Comparison of ENCODE assay signal across 8 mouse cellular contexts in the genomic region with DNA sequence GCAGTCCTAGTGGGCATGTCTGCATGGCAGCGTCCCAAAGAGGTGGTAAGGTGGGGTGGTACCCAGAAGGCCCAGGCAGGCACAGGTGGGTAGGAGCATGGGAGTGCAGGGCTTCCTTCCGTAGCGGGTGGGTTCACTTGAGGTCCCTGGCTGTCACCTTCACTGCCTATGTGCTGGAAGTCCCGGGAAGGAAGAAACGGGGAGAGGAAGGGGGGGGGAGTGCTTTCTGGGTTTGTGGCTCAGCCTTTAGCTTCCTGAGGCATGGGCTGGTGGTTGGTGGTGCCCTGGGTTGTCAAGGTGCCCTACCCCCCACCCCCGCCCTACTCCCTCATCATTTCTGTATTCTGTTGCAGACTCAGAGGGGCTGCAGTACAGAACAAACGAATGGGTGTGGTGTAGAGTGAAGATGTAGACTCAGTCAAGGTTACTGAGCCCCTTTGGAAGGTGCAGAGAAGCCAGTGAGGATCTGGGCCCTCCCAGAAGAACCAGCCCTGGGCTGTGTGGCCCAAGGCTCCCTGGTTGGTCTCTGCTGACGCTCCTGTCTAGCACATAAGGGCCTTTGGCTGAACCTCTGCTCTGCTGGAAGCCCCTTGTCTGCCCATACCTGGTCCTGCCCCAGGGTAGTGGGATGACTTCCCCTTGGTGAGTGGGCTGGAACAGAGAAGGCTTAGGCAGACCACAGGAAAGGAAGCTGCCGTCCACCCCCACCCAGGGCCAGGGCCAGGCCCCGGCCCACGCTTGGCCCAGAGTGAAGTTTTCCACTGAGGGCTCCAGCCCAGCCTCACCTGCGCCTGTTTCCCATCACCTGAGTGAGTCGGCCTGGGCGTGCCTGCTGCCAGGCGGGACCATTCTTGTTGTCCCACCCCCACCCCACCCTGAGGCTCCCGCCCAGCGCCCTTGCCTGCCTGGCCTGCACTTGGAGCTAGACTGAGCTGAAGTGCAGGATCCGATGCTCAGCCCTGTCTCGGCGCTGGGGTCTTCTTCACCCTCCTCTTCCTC. TPM values are rescaled to one million over a fixed set of nuclear protein-coding genes. Genes with fewer than 3 reads are reported as not detected.
A peak's percentile ranks its signal among the peaks of the same experiment; 100 is the strongest.
DNase-seq lines count a peak whose midpoint lies in the region; ATAC-seq lines count a peak whose summit lies in the region.

No protein-coding gene starts in this region.

- H3K27ac ChIP-seq in lung, embryonic 16.5 days (ENCODE audit: low read length): peak overlapping the region; percentile 95
- peak overlapping the region; percentile 31 for H3K27ac ChIP-seq in forebrain, embryonic 13.5 days
- H3K27ac ChIP-seq in limb, embryonic 12.5 days: peak overlapping the region; percentile 95
- peak overlapping the region; percentile 95 for H3K27ac ChIP-seq in stomach, embryonic 16.5 days (ENCODE audit: low read length)

- peak overlapping the region; percentile 46 for H3K4me2 ChIP-seq in lung, embryonic 16.5 days (ENCODE audit: low read depth, low read length)
- H3K4me2 ChIP-seq in forebrain, embryonic 13.5 days: no peak overlapping the region
- H3K4me2 ChIP-seq in limb, embryonic 12.5 days: peak overlapping the region; percentile 53
- peak overlapping the region; percentile 46 for H3K4me2 ChIP-seq in stomach, embryonic 16.5 days (ENCODE audit: low read depth, low read length)

- 0 out of 2 replicates have a peak, but pooled peaks have one; percentile 1 for ATAC-seq in lung, embryonic 16.5 days (ENCODE audit: low read depth)
- peak; percentile 32; the same call in 1 of the 2 replicates for ATAC-seq in forebrain, embryonic 13.5 days
- no peak for ATAC-seq in limb, embryonic 12.5 days (ENCODE audit: insufficient number of reproducible peaks, insufficient read depth, low FRiP score, low TSS enrichment, low read depth)
- ATAC-seq in stomach, embryonic 16.5 days (ENCODE audit: insufficient read depth, low FRiP score): peak; percentile 20; the same call in 1 of the 2 replicates

- H3K9me3 ChIP-seq in lung, embryonic 16.5 days (ENCODE audit: control insufficient read depth, low read length): no peaks in the 10 kb centered on the region
- H3K9me3 ChIP-seq in forebrain, embryonic 13.5 days (replicated peaks): no peaks in the 10 kb centered on the region
- H3K9me3 ChIP-seq in limb, embryonic 12.5 days: no peaks in the 10 kb centered on the region
- H3K9me3 ChIP-seq in stomach, embryonic 16.5 days (replicated peaks; ENCODE audit: control insufficient read depth, low read length): no peaks in the 10 kb centered on the region

- H3K27me3 ChIP-seq in lung, embryonic 16.5 days (ENCODE audit: control insufficient read depth, insufficient read depth, low read depth, low read length): no peaks in the 10 kb centered on the region
- no peaks in the 10 kb centered on the region for H3K27me3 ChIP-seq in forebrain, embryonic 13.5 days
- no peaks in the 10 kb centered on the region for H3K27me3 ChIP-seq in limb, embryonic 12.5 days
- no peaks in the 10 kb centered on the region for H3K27me3 ChIP-seq in stomach, embryonic 16.5 days (ENCODE audit: control insufficient read depth, insufficient read depth, low read length)

- peak overlapping the region; percentile 54 for H3K9ac ChIP-seq in lung, embryonic 16.5 days (ENCODE audit: low read length)
- H3K9ac ChIP-seq in forebrain, embryonic 13.5 days: 0 out of 2 replicates have a peak overlapping the region, but pooled peaks have one; percentile 8
- no peak overlapping the region; the same call in 1 of the 2 replicates for H3K9ac ChIP-seq in limb, embryonic 12.5 days (replicated peaks)
- H3K9ac ChIP-seq in stomach, embryonic 16.5 days (ENCODE audit: low read length): peak overlapping the region; percentile 49

- H3K36me3 ChIP-seq in lung, embryonic 16.5 days (ENCODE audit: control insufficient read depth, insufficient read depth, low read length): no peaks in the 10 kb centered on the region
- H3K36me3 ChIP-seq in forebrain, embryonic 13.5 days (ENCODE audit: poor library complexity, severe bottlenecking): no peaks in the 10 kb centered on the region
- H3K36me3 ChIP-seq in limb, embryonic 12.5 days: no peaks in the 10 kb centered on the region
- H3K36me3 ChIP-seq in stomach, embryonic 16.5 days (ENCODE audit: control insufficient read depth, insufficient read depth, low read length): no peaks in the 10 kb centered on the region

- H3K4me3 ChIP-seq in lung, embryonic 16.5 days (ENCODE audit: low read length): no peak overlapping the region
- H3K4me3 ChIP-seq in forebrain, embryonic 13.5 days: no peak overlapping the region
- no peak overlapping the region for H3K4me3 ChIP-seq in limb, embryonic 12.5 days (replicated peaks)
- no peak overlapping the region for H3K4me3 ChIP-seq in stomach, embryonic 16.5 days (replicated peaks; ENCODE audit: low read length)

- peaks cover 64% of the 10 kb centered on the region for H3K4me1 ChIP-seq in lung, embryonic 16.5 days (replicated peaks; ENCODE audit: control insufficient read depth, insufficient read depth, low read length)
- H3K4me1 ChIP-seq in forebrain, embryonic 13.5 days: peaks cover 42% of the 10 kb centered on the region
- peaks cover 88% of the 10 kb centered on the region for H3K4me1 ChIP-seq in limb, embryonic 12.5 days (replicated peaks)
- peaks cover 61% of the 10 kb centered on the region for H3K4me1 ChIP-seq in stomach, embryonic 16.5 days (ENCODE audit: control insufficient read depth, insufficient read depth, low read length)

- DNase-seq in lung, postnatal 14 days: no peak
- DNase-seq in ovary, postnatal 36 days (ENCODE audit: low spot score): no peak
- no peak for DNase-seq in c-Kit-positive CD71-positive TER-119-positive erythroid progenitor cells, embryonic 14.5 days (ENCODE audit: low spot score)
- DNase-seq in gastrocnemius, postnatal 10 days: no peak

- WGBS in lung, embryonic 16.5 days: 38% methylated on average over 20 of the region's 20 CpGs
- 62% methylated on average over 18 of the region's 20 CpGs for WGBS in forebrain, embryonic 13.5 days
- WGBS in limb, embryonic 12.5 days: 39% methylated on average over 20 of the region's 20 CpGs
- 41% methylated on average over 20 of the region's 20 CpGs for WGBS in stomach, embryonic 16.5 days

RNA-seq across cellular contexts. Expression of a gene that starts 5.4 kb away (rescaled TPM):
- 0.05 TPM in 1 of 2 replicates, not detected in the other for polyA plus RNA-seq in lung, embryonic 16.5 days (2015; fragmentation: Nextera tagmentation; extraction: Ambion mirVana)
- not detected in 2 replicates for polyA plus RNA-seq in forebrain, embryonic 13.5 days (2015; fragmentation: Nextera tagmentation; extraction: Ambion mirVana)
- not detected in 2 replicates for polyA plus RNA-seq in limb, embryonic 12.5 days (2016; fragmentation: Nextera tagmentation; extraction: Ambion mirVana)
- not detected in 2 replicates for polyA plus RNA-seq in stomach, embryonic 16.5 days (2015; fragmentation: Nextera tagmentation; extraction: Ambion mirVana)
- not detected for total RNA-seq in gastrocnemius, postnatal 10 days (2021)

RNA-seq across cellular contexts. Expression of a gene that starts 25.1 kb away (rescaled TPM):
- polyA plus RNA-seq in lung, embryonic 16.5 days (2015; fragmentation: Nextera tagmentation; extraction: Ambion mirVana): 25.5 and 30.7 TPM in 2 replicates
- polyA plus RNA-seq in forebrain, embryonic 13.5 days (2015; fragmentation: Nextera tagmentation; extraction: Ambion mirVana): 20.9 and 21.1 TPM in 2 replicates
- polyA plus RNA-seq in limb, embryonic 12.5 days (2016; fragmentation: Nextera tagmentation; extraction: Ambion mirVana): 24.3 and 25.3 TPM in 2 replicates
- polyA plus RNA-seq in stomach, embryonic 16.5 days (2015; fragmentation: Nextera tagmentation; extraction: Ambion mirVana): 35.9 and 38.0 TPM in 2 replicates
- total RNA-seq in gastrocnemius, postnatal 10 days (2021): 10 to 100 TPM; 30.3 to 39.8 TPM

RNA-seq across cellular contexts. Expression of a gene that starts 55.8 kb away (rescaled TPM):
- polyA plus RNA-seq in lung, embryonic 16.5 days (2015; fragmentation: Nextera tagmentation; extraction: Ambion mirVana): not detected in 2 replicates
- polyA plus RNA-seq in forebrain, embryonic 13.5 days (2015; fragmentation: Nextera tagmentation; extraction: Ambion mirVana): not detected in 2 replicates
- polyA plus RNA-seq in limb, embryonic 12.5 days (2016; fragmentation: Nextera tagmentation; extraction: Ambion mirVana): not detected in 2 replicates
- not detected in 2 replicates for polyA plus RNA-seq in stomach, embryonic 16.5 days (2015; fragmentation: Nextera tagmentation; extraction: Ambion mirVana)
- not detected for total RNA-seq in gastrocnemius, postnatal 10 days (2021)

Comparison
In these comparisons a context has a peak if more than half of its experiments do, and no peak if none do; other contexts are left out.
1. H3K27ac ChIP-seq: peak in every context shown above with its lines; median percentile 95 in lung, embryonic 16.5 days; 95 in limb, embryonic 12.5 days; 95 in stomach, embryonic 16.5 days; 31 in forebrain, embryonic 13.5 days.